ENCODE assay signal across 9 mouse cellular contexts in the genomic region with DNA sequence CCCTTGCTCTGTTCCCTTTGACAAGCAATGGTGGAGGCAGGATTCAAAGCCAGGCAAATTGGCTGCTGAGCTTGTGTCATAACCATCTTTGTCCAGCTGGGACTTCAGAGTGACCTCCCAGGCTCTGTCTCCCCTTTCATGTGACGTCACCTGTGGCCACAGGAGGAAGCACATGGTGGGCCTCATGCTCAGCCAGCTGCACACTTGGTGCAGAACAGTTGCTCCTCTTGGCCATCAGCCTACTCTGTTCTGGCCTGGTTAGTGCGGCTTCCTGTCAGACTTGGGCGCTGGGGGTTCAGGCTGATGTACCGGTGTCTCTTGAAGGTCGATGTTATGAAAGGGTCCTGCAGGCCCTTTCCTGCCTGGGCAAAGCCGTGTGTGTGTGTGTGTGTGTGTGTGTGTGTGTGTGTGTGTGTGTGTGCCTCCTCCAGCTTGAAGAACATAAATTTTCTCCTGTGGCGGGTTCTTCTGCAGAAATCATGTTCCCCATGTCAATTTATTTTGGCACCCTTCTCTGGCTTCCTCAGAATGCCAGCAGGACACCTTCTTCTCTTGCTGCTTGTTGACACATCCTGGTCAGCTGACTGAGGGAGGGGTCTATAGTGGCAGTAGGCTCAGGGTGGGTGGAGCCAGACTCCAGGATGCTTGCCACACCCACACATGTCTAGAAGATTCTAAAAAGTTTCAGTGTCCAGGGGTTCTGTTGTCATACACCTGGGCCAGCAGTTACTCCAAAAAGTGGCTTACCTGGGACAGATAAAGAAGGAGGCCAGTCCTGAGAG. TPM values are rescaled to one million over a fixed set of nuclear protein-coding genes. Genes with fewer than 3 reads are reported as not detected.
DNase-seq lines count a peak whose midpoint lies in the region; ATAC-seq lines count a peak whose summit lies in the region.
"Had no signal": no experiment of that assay in that cellular context is flagged by ENCODE, and none has a peak within 500 bp of the region (broad histone marks: within the 10 kb centered on the region; RNA-seq: fewer than 3 reads in every experiment).

No protein-coding gene starts in this region.

- DNase-seq in left cerebral cortex, postnatal 4 days = peak; percentile 58
- no peak for DNase-seq in left cerebral cortex, postnatal 25 days (ENCODE audit: low spot score in 2 of 2)
- peak; percentile 15 for DNase-seq in adipocyte (ENCODE audit: low spot score)
- peak; percentile 55 for DNase-seq in heart, postnatal 4 days
- no peak for DNase-seq in urinary bladder, postnatal 25 days (ENCODE audit: low spot score)
- no peak for DNase-seq in right cerebral cortex, adult 2 months (ENCODE audit: low spot score in 2 of 2)

- ATAC-seq in neutrophil, adult 5-6 weeks (ENCODE audit: extremely low read depth, insufficient number of reproducible peaks, low FRiP score, poor library complexity, severe bottlenecking) = peak; percentile 41; the same call in 1 of the 2 replicates
- no peak for ATAC-seq in frontal cortex, adult (ENCODE audit: low TSS enrichment)
- ATAC-seq: midbrain, embryonic 16.5 days had no signal

- intact Hi-C loops in left cerebral cortex, postnatal 4 days (cut with DNase I) = no loop called here
- intact Hi-C loops in left cerebral cortex, postnatal 25 days (cut with DNase I) = no loop called here

RNA-seq across cellular contexts. Expression of a gene that starts 5.0 kb away (rescaled TPM):
- 1 to 10 TPM; 1.2 to 1.4 TPM for total RNA-seq in left cerebral cortex, postnatal 4 days (2021)
- 1 to 10 TPM; 1.8 to 2.8 TPM for total RNA-seq in left cerebral cortex, postnatal 25 days (2021)
- 1 to 10 TPM; 1.8 to 3.0 TPM for total RNA-seq in heart, postnatal 4 days (2021)
- total RNA-seq in neutrophil, adult 5-6 weeks (2017) = 9.9 and 13.8 TPM in 2 replicates

Comparison
In these comparisons a context has a peak if more than half of its experiments do, and no peak if none do; other contexts are left out.
1. DNase-seq: peak in left cerebral cortex, postnatal 4 days (single experiment), adipocyte (single experiment) and heart, postnatal 4 days (single experiment); none in left cerebral cortex, postnatal 25 days (0 of 2), urinary bladder, postnatal 25 days (single experiment) and right cerebral cortex, adult 2 months (0 of 2).